Mouse (Mus musculus): ENCODE measurements at regions not wholly inside any gene's neighbourhood (a gene's known extent, or its start where the extent isn't known, plus 50 kb on each side); places are given as distances from the start of the nearest gene placed in this dataset.
A peak's percentile ranks its signal among the peaks of the same experiment; 100 is the strongest.

DNA sequence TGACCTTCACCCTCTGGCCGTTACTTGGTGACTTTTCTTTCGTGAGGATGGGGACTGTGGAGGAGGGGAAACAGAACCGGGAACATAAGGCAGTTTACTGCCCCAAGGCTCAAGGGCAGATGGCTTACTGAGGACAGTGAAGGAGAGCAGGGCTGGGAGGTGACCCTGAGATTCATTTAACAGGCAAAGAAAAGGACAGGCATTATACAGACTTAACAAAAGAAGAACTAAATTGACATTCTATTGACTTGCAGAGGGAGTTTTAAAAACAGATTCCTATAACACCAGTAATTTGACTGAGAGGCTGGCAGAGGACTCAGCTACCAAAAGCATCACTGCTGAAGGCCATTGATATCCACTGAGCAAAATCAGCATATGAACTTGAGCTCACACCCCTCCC is 153.0 kb upstream of the 1700012A03Rik start:
- DNase-seq, result no peak

DNA sequence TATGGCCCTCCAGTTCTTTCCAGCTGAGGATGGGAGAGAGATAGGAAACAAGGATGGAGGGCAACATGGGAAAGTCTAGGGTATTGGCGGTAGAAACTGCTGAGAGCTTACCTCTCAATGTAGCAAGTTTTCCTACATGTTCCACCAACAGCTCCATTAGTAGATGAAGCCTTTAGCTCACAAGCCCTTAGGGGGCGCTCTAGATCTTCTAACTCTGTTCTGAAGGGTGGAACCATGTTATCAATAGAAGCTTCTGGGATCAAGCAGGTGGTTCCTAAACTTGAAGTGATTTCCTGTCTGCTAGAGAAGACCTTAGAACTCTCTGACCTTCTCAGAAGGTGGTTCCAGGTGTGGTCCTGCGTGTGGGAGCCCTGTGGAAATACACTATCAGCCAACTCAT is 154.2 kb upstream of the 1700012A03Rik start:
- DNase-seq, result peak in 1 of 2 experiments; percentile 9

DNA sequence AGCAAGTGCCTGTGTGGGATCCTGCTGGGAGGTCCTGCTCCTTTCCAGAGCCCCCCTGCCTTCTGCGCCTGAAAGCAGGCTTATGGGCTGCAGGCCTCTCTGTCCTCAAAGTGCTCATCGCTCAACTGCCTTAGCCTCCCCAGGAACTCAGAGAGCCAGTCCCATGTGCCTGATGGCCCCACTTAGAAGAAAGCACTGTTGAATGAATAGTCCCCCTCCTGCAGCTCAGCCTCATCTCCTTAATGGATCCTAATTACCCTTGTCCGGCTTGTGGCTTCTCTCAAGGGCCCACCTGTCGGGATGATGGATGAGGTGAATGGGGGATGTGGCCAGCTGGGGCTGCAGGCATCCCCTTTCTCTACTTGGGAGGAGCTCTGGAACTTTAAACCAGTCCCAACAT is 163.1 kb upstream of the 1700012A03Rik start:
- no peak for DNase-seq

DNA sequence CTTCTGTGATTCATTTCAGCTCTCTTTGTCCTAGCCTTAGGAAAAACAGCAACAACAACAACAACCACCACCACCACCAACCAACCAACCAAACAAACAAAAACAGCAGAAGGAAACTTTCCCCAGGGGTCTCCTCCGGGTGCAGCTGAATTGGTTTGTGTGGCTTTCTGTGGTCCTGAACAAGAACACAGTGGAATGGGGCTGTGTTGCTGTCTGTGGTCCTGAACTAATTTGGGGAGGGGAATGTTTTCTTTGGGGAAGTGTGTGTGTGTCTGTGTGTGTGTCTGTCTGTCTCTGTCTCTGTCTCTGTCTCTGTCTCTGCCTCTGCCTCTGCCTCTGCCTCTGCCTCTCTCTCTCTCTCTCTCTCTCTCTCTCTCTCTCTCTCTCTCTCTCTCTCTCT is 164.8 kb upstream of the 1700012A03Rik start:
- DNase-seq, result peak in 1 of 2 experiments; percentile 3

- DNase-seq, result peak; percentile 41 to 76
Measured at GRCm38 (mm10) chr6:31883726-31884125, 166.3 kb upstream of the 1700012A03Rik start.

DNA sequence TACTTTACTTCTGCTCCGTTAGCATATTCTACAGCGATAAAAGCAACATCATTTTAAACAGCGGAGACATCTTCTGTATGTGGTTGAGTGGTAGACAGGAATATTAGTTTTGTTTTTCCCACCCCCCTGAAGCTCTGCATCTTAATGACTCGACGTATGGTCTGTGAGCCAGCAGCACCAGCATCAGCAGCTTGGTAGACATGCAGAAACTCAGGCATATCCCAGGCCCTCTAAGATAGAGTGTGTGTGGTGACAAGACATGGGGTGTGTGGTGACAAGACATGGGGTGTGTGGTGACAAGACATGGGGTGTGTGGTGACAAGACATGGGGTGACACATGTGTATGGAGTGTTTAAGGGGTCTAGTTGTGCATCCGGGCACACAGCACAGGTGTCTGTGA is 175.4 kb upstream of the 1700012A03Rik start:
- DNase-seq, result no peak

GRCm38 (mm10) chr6:31873911-31874310 is 176.1 kb upstream of the 1700012A03Rik start:
- no peak for DNase-seq

GRCm38 (mm10) chr6:31871766-31872165 is 178.3 kb upstream of the 1700012A03Rik start:
- DNase-seq, result no peak

DNA sequence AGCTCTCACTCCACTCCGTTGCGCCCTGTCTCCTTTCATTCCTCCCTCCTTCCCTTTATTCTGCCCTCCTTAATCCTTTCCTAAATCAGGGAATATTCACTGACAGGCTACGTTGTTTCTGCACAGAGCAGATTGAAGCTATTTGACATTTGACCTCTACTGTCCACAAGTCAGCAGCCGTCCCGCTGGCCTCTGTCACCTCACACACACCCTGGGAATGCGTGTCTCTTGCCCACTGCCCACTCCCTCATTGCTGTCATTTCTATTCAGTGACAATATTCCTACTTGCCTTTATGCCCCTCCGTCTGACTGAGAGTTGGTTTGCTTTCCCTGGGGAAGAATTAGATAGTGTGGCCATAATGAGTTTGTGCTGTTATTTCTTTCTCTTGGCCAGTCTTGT is 188.1 kb upstream of the 1700012A03Rik start:
- DNase-seq, result no peak

- no peak for DNase-seq
Measured at GRCm38 (mm10) chr6:31859621-31860020, 190.4 kb upstream of the 1700012A03Rik start.

DNA sequence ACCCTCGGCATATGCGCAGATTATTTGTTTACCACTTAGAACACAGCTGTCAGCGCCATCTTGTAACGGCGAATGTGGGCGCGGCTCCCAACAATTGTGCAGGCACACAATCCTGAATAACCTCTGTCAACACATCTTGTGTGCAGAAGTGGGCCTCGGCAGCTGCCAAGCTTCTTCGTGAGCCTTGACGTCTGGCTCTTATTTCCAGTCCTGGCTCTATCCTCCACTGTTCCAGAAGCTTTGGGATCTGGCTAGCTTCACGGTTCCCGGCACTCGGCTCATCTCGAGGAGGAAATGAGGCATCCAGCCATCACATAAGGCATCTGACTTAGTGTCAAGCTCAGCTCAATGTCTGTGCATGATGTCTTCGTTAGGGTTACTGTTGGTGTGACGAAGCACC is 195.8 kb upstream of the 1700012A03Rik start:
- no peak for DNase-seq

- peak in 1 of 2 experiments; percentile 45 for DNase-seq
Measured at GRCm38 (mm10) chr6:31846319-31846718, 203.7 kb upstream of the 1700012A03Rik start.

DNA sequence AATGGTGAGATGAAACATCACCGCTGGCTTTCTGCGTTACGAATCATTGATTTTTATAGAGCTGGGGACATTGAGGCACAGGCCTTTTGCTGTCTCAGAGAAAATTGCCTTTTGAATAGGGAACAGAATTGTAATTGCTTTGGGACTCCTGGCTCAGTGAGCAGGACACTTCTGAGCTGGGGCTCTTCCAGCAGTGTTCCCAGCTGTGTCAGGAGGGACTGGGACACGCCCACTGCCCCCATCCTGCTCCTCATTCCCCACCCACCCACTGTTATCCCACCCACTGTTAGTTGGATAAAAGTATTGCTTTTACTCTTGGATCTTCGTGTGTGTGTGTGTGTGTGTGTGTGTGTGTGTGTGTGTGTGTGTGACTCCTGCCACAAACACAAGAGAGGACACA is 204.4 kb upstream of the 1700012A03Rik start:
- no peak for DNase-seq

DNA sequence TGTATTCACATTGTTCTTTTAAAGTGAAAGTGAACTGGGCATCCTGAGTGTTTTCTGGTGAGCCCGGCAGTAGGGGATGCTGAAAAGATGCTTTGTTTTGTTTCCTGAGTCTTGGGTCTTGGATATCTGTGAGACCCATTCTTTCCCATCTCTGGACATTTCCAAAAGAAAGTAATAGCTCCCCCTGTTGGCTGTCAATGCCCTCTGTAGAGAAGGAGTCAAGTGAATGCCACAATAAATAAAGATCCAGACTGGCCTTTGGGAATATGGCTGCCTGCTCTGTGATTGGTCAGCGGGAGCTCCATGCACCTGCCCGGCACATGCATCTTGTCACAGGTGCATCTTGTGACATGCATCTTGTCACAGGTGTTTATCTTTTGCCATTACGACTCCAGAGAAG is 209.4 kb upstream of the 1700012A03Rik start:
- DNase-seq, result peak in 1 of 2 experiments; percentile 14

GRCm38 (mm10) chr6:31838588-31838987 is 211.5 kb upstream of the 1700012A03Rik start:
- DNase-seq, result peak in 1 of 2 experiments; percentile 53

GRCm38 (mm10) chr6:31835795-31836194 is 214.3 kb upstream of the 1700012A03Rik start:
- no peak for DNase-seq

DNA sequence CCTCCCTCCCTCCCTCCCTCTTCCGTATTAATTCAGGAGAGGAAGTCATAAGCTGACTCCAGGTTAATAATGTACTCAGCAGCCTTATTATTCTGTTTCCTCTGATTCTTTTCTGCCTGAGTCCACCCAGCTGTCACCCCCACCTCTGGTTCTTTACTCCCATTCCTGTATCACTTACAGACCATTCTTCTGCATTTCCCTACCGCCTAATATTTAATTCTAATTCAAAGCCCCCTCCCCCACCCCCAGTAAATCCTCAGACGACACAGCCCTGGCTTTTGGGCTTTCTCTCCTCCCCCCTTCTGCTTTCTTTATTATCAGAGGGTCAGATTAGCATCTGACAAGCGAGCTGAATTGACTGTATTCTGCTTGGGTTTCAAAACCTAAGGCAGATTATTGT is 215.5 kb upstream of the 1700012A03Rik start:
- no peak for DNase-seq

DNA sequence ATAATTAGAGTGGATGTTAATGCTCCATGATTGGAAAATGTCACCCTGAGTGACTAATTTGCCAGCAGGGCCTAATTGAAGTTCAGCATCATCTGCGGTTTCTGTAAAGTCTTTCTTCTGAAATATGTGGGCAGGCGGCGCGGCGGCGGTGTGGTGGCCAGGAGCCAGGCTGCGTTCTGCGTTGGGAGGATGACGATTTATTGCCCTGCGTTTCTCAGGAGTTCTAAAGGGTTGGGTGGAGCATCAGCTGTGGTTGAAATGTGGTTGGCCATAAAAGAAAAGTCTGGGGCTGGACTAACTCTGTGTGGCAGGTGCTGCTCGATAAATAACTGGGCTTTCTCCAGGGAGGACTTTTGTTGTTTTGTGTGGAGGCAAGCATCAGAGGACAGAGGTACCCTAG is 219.4 kb upstream of the 1700012A03Rik start:
- DNase-seq, result no peak

GRCm38 (mm10) chr6:31823616-31824015 is 226.4 kb upstream of the 1700012A03Rik start:
- no peak for DNase-seq

DNA sequence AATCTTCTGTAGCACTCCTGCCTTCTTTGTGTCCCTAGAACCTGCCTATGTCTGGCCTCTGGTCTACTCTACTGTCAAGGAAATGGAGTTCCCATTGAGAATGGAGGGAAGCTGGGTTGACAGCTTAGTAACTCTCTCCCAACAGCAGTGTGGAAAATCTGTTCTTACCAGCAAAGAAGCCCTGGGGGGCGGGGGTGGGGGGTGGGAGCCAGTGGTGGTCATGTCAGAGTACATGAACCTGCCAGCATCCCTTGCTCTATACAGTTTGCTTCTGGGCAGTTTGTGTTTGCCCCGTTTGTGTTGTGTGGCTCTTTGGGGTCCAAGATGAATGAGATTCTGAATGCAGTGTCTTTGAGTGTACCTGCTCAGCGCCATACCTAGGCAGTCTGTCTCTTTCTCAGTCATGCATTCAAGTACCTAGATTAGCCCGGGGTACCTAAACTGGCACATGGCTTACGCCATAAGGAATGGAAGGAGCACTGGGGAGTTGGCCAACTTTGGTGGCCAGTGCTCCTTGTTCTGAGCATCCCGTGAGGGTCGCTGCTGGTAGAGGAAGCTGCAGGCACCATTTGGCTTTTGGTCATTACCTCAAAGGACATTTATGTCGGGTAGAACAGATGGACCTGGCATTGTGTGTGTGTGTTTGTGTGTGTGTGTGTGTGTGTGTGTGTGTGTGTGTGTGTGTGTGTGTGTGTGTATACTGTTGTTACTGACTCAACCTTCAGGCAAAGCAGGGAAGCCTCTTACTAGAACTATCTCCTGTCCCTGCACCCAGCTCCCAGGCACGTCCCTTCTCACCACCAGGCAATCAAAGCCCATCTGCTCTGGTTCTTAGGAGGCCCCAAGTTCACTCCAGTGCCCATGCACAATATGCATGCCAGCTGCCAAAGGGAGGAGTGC is 227.6 kb upstream of the 1700012A03Rik start:
- DNase-seq, result no peak

- DNase-seq, result no peak
Measured at GRCm38 (mm10) chr6:31821621-31822020, 228.4 kb upstream of the 1700012A03Rik start.

DNA sequence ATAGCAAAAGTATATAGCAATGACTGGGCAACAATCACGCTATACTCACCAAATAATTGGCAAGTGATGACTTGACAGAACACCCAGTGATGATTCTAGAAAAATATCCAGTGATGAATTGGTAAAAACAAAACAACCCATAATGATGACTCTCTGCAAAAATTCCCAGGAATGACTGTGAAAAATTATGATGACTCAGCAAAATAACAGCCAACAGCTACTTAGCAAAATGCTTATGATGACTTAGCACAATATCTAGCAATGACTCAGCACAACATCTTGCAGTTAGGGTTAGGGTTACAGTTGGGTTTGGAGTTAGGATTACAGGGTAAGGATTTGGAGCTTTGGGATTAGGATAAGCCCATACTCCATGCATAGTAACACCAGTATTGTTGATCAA is 232.4 kb upstream of the 1700012A03Rik start:
- no peak for DNase-seq

DNA sequence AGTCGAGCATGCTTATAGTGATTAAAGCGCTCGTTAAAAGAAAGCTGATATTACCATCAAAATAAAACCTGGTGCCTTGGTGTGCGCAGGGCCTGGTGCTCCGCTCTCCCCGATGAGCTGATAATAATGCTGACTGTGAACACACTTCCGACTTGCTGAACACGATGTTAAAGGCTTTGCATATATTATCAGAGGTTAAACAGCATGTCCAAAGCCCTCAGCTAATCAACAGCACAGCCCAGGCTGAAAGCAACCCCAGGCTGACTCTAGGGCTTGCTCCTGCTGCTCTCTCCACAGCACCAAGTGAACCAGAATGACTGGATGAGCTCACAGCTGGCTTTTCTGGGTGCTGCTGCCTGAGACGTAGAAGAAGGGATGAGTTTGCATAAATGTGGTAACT is 238.2 kb upstream of the 1700012A03Rik start:
- DNase-seq, result no peak

DNA sequence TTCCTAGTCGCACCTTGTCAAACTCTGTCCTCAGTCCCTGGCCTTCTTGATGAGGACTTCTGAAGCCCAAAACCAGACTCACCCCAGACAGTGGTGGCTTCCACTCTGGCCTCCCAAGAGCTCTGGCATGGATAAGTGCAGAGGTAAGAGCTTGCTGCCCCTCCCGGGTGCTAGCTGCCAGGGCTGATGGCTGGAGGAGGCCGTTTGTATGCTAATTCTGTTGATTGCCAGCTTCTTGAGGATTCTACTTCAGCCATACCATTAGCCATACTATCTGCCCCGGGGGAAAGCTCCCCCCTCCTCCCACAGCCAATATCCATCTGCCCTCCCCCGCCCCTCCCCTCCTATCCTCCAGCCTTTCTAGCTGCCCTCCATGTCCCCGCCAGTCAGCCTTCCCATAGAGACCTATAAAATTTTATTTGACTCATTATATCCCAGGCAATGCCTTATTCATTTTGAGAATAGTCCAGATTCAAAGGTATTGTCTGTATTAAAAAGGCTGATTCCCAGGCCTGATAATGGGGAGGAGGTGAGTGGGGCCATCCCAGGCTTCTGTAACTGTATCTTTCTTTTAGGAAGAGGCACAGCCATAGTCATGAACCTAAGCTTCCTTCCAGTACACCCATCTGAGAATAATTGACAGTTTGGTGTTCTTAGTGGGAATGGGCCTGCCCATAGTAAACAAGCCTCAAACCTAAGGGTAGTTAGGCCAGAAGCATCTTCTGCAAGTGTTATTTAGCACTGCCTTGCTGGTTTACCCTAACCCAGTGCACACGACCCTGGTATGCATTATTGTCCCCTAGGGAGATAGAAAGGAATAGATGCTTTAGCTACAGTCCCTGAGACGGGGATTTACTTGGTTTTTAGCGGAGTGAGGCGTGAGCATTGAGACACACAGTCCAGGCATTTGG is 239.2 kb upstream of the 1700012A03Rik start:
- DNase-seq, result no peak
